Mouse (Mus musculus): ENCODE data around the gene Cyp4f18.

- TF ChIP-seq POLR2A (IDR thresholded peaks at IDR 0.05; ENCODE audit: control insufficient read depth in 1 of 2, insufficient read depth in 1 of 2, low read depth in 1 of 2, low read length in 2 of 2, poor library complexity in 1 of 2) (no peak), CTCF (IDR thresholded peaks at IDR 0.05 in 2 of 3, conservative IDR thresholded peaks at IDR 0.05 in 1 of 3; ENCODE audit: control insufficient read depth in 1 of 3, insufficient read depth in 1 of 3, low read depth in 2 of 3, low read length in 3 of 3, poor library complexity in 1 of 3, severe bottlenecking in 1 of 3) (no peak), HCFC1 (IDR thresholded peaks at IDR 0.05; ENCODE audit: low read depth, low read length) (no peak), CHD2 (IDR thresholded peaks at IDR 0.05; ENCODE audit: low read length) (no peak), TCF12 (IDR thresholded peaks at IDR 0.05; ENCODE audit: low read depth, low read length) (no peak), USF1 (IDR thresholded peaks at IDR 0.05; ENCODE audit: low read depth, low read length) (no peak), MYB (IDR thresholded peaks at IDR 0.05; ENCODE audit: low read depth, low read length) (no peak), TBP (IDR thresholded peaks at IDR 0.05; ENCODE audit: low read depth, low read length) (0 out of 2 replicates have a peak, but pooled peaks have one; percentile 26), SMC3 (IDR thresholded peaks at IDR 0.05; ENCODE audit: low read depth, low read length) (no peak), MAFK (IDR thresholded peaks at IDR 0.05; ENCODE audit: borderline replicate concordance, low read depth, low read length) (no peak), NELFE (IDR thresholded peaks at IDR 0.05; ENCODE audit: low read depth, low read length) (no peak), MAZ (IDR thresholded peaks at IDR 0.05; ENCODE audit: low read depth, low read length) (no peak), GATA1 (IDR thresholded peaks at IDR 0.05; ENCODE audit: low read depth, low read length) (no peak), ETS1 (IDR thresholded peaks at IDR 0.05; ENCODE audit: low read depth, low read length) (no peak)
These were observed 57.8 kb downstream of the Cyp4f18 start for GRCm38 (mm10) chr8:71951436-71952161.

All from MEL (cell line).